Mouse (Mus musculus) T-cell, adult 66 days (primary cell): ENCODE measurements around the gene Hist1h2ad. TPM values are rescaled to one million over a fixed set of nuclear protein-coding genes. Genes with fewer than 3 reads are reported as not detected.

Experiments used
- total RNA-seq, 2 experiments: library from RNA; stranded (reverse); gene quantifications; 3 replicates in 1 of 2; 4 replicates in 1 of 2; pipeline ENCODE4 v1.2.4; 2023

Hist1h2ad gene
- total RNA-seq = 1 to 10 TPM in 1 of 2 experiments, not detected in 1; 10.0 TPM

DNA sequence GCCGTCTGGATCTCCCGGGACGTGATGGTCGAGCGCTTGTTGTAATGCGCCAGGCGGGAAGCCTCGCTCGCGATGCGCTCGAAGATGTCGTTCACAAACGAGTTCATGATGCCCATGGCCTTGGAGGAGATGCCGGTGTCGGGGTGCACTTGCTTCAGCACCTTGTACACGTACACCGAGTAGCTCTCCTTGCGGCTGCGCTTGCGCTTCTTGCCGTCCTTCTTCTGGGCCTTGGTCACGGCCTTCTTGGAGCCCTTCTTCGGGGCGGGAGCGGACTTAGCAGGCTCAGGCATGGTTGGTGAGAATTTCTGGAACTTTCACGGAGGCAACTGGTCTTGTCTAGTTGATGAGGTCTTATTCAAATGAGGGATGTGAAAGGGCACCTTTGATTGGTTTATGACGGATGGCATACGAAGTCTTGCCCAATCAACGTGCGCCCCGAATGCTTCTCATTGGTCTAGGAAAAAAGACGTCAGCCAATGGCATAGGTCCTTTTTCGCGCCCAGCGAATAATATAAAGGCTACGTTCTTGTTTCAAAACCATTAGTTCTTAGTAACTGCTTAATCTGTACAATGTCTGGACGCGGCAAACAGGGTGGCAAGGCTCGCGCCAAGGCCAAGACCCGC is at the start of gene Hist1h2ad, which contains the start of gene Hist1h2bf:
Gene Hist1h2ad (plus strand): TSS at position 484 of the 627 bp plus-strand sequence.
Gene Hist1h2bf (minus strand): TSS at position 299 of the 627 bp plus-strand sequence.

DNA sequence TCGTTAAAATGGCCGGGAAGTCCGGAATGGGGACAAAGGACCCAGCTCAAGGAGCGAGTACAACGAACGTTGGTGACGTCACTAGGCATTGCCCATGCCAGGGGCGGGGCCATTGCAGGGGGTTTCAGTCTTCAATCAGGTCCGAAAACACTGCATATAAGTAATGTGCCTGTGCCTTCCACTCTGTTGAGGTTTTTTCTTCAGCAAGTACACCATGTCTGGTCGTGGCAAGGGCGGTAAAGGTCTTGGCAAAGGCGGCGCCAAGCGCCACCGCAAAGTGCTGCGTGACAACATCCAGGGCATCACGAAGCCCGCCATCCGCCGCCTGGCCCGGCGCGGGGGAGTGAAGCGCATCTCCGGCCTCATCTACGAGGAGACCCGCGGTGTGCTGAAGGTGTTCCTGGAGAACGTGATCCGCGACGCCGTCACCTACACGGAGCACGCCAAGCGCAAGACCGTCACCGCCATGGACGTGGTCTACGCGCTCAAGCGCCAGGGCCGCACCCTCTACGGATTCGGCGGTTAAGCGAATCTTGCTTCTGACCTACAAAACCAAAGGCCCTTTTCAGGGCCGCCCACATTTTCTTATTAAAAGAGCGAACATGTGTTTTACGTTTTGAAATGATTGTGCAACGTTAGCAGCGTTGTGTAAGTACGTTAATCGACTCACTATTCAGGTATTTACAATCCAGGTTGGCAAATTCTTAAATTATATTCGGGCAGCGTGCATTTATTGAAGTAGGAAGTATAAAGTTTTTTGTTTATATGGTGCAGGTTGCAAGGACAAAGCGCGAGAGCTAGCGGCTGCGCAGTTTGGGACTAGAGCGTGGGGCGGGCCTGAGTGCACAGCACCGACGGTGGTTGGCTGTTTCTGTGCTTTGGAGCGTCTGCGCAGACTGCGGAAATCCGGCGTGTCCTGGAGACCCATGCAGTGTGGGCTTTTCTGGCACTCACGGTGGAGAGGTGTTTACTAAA is 43.0 kb upstream of the Hist1h2ad start, which contains the start of gene Hist1h4h:
Gene Hist1h4h (plus strand): TSS at position 150 of the 975 bp plus-strand sequence.

DNA sequence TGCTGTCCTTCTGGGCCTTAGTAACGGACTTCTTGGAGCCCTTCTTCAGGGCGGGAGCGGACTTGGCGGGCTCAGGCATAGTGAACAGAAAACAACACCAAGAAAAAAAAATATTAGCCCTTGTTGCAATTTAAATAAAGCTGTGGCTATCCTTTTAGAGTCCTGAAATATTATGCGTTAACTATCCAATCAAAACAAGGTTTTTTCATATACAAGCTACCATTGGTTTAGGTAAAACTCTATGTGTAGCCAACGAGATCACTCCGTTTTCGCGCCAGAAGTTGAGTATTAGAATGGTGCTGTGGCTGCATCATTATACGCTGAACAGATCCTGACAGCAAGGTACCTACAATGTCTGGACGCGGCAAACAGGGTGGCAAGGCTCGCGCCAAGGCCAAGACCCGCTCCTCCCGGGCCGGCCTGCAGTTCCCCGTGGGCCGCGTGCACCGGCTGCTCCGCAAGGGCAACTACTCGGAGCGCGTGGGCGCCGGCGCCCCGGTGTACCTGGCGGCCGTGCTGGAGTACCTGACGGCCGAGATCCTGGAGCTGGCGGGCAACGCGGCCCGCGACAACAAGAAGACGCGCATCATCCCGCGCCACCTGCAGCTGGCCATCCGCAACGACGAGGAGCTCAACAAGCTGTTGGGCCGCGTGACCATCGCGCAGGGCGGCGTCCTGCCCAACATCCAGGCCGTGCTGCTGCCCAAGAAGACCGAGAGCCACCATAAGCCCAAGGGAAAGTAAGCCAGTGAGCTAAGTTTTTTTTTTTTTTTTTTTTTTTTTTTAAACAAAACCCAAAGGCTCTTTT is 40.4 kb upstream of the Hist1h2ad start, which contains the start of gene Hist1h2af:
Gene Hist1h2af (plus strand): TSS at position 347 of the 808 bp plus-strand sequence.

DNA sequence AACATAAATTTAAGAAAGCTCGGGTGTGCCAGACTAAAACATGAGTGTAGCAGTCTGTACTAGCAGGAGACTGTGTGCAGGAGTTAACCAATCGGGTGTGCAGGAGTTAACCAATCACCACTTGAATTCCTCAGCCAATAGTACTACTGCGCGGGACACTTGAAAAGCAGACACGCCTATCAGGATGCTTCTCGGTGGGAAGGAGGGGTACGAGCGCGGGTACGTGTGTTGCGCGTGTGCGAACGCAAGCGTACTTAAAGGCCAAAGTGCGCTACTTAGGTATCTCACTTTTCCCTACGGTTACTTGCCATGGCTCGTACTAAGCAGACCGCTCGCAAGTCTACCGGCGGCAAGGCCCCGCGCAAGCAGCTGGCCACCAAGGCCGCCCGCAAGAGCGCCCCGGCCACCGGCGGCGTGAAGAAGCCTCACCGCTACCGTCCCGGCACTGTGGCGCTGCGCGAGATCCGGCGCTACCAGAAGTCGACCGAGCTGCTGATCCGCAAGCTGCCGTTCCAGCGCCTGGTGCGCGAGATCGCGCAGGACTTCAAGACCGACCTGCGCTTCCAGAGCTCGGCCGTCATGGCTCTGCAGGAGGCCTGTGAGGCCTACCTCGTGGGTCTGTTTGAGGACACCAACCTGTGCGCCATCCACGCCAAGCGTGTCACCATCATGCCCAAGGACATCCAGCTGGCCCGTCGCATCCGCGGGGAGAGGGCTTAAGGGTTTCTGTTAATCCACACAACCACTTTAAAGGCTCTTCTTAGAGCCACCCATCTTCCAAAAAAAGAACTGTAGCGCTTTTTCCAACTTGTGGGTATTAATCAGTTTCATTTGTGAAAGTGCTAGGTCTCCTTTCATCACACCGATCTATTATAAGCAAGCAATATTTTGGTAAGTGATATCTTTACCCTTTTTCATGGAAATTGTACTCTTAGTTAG is 38.8 kb upstream of the Hist1h2ad start, which contains the start of gene Hist1h3g:
Gene Hist1h3g (plus strand): TSS at position 286 of the 939 bp plus-strand sequence.

DNA sequence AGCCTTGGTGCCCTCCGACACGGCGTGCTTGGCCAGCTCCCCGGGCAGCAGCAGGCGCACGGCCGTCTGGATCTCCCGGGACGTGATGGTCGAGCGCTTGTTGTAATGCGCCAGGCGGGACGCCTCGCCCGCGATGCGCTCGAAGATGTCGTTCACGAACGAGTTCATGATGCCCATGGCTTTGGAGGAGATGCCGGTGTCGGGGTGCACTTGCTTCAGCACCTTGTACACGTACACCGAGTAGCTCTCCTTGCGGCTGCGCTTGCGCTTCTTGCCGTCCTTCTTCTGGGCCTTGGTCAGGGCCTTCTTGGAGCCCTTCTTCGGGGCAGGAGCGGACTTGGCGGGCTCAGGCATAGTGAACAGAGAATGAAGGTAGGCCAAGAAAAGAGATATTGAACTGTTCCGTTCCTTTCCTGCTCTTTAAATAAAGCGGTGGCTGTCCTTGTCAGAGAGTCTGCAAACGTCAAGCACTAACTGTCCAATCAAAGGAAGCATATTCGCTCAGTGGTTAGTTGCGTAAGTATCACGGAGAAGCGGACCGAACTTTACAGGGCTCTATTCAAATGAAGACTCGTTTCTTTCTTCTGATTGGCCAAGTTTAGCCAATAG is 31.1 kb upstream of the Hist1h2ad start, which contains the start of gene Hist1h2bh:
Gene Hist1h2bh (minus strand): TSS at position 394 of the 609 bp plus-strand sequence.

DNA sequence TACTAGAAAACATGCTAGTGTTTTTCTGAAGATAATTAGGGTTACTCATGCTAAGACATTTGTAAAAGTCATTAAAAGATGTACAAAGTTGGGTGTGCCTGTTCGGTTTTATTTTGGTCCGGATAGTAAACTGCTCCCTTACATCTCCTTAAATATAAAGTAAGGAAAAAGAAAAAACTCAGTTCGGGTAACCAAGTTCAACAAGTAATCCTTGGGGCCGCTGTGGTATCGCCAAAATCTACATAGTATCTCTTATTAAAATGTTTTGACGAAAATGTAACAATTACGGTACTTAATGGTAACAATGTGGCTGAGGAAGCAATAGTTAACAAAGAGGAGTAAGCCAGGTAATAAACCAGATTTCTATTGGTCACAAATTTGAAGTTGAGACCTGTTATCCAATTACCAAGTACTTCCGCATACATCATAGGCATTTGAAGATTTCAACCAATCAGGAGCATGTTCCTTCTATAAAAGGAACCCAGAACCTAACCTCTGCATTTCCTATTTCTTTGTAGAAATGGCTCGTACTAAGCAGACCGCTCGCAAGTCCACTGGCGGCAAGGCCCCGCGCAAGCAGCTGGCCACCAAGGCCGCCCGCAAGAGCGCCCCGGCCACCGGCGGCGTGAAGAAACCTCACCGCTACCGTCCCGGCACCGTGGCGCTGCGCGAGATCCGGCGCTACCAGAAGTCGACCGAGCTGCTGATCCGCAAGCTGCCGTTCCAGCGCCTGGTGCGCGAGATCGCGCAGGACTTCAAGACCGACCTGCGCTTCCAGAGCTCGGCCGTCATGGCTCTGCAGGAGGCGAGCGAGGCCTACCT is 30.0 kb upstream of the Hist1h2ad start, which contains the start of gene Hist1h3f:
Gene Hist1h3f (plus strand): TSS at position 88 of the 822 bp plus-strand sequence.

DNA sequence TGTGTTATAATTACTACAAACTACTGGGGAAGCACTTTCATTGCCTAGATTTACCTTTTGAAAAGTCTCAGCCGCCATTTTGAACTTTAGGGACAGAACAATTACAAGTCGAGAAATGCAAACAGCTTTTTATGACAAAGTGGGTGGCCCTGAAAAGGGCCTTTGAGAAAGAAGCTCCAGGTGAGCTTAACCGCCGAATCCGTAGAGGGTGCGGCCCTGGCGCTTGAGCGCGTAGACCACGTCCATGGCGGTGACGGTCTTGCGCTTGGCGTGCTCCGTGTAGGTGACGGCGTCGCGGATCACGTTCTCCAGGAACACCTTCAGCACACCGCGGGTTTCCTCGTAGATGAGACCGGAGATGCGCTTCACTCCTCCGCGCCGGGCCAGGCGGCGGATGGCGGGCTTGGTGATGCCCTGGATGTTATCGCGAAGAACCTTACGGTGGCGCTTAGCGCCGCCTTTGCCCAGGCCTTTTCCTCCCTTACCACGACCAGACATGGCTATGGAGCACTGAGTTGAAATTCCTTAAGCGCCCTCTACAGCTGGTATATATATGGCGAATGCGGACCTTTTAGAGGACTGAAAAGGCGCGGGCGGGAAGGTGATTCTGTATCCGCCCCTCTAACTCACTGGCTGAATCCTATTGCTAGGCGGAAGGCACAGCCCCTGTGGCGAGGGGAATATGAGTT is 22.9 kb upstream of the Hist1h2ad start, which contains the start of gene Hist1h4f:
Gene Hist1h4f (minus strand): TSS at position 503 of the 689 bp plus-strand sequence.

DNA sequence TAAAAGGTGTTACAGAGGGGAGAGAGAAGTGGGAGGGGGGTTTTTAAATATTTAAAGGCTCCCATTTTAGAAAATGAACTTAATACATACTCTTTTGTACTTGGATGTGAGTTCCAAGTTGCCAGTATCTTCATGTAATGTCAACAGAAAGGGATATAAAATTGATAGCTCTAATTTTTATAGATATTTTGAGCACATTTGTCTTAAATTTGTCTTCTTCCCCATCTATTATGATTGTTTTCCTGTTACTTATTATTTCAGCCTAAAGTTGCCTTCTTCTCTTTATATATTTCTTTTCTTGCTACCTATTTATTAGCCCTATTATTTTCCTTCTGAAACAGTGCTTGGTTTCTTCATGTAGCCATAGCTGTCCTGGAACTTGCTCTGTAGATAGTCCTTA is 21.2 kb upstream of the Hist1h2ad start, which contains the start of gene Hist1h1d:
Gene Hist1h1d (plus strand): TSS at position 301 of the 400 bp plus-strand sequence.

DNA sequence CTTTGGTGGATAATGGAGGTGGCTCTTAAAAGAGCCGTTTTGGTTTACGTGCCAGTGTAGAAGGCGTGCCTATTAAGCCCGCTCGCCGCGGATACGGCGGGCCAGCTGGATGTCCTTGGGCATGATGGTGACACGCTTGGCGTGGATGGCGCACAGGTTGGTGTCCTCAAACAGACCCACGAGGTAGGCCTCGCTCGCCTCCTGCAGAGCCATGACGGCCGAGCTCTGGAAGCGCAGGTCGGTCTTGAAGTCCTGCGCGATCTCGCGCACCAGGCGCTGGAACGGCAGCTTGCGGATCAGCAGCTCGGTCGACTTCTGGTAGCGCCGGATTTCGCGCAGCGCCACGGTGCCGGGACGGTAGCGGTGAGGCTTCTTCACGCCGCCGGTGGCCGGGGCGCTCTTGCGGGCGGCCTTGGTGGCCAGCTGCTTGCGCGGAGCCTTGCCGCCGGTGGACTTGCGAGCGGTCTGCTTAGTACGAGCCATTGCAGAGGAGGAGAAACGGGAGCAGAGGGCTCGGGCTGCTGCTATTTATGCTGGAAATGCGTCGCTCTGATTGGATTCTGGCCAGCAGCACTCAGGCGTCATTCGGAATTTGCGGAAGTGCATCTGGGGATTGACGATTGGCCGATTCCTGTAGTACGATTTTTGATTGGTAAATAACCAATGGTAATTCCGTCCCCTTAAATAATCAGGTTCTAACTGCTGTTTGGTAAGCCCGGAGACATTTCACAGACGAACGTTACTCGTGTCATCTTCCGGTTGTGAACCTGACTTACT is 12.1 kb upstream of the Hist1h2ad start, which contains the start of gene Hist1h3e:
Gene Hist1h3e (minus strand): TSS at position 487 of the 777 bp plus-strand sequence.

DNA sequence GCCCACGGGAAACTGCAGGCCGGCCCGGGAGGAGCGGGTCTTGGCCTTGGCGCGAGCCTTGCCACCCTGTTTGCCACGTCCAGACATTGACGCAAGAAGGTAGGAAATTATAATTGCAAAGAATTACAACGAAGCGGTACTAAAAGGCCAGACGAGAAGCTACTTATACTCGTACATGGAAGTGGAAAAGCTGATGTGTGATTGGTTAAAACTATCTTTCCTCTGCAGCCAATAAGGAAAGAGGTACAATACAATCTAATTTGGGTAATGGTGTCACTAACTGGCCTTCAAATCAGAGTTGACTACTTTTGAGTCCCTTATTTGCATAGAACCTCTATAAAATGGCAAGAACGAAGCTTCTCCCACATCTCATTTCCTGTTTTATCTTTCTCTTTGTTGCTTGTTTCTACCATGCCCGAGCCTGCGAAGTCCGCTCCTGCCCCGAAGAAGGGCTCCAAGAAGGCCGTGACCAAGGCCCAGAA is 3.1 kb upstream of the Hist1h2ad start, which contains the start of the genes Hist1h2ae and Hist1h2bg:
Gene Hist1h2ae (minus strand): TSS at position 199 of the 482 bp plus-strand sequence.
Gene Hist1h2bg (plus strand): TSS at position 375 of the 482 bp plus-strand sequence.

DNA sequence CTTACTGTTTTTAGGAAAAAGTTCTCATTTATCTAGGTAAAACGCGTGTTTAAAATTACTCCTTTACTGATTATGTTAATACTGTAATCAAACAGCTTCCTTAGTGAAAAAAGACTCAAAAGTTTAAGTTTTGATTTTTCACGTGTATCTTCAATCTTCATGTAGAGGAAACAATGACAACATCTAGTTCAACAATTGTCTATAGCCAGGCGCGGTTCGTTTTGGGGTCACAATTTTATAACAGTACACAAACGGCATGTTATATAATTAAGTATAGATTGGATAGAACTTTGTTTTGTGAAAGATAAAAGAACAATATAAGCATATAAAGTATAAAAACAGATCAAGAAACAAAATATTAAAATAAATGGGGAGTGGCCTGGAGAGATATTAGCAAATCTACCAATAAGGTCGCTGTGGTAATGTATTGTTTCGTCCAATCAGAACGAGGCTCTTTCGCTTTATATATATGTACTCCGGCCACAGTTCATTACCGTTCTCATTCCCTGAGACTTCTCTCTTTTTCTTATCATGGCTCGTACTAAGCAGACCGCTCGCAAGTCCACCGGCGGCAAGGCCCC is 1.2 kb downstream of the Hist1h2ad start, which contains the start of gene Hist1h3d:
Gene Hist1h3d (plus strand): TSS at position 493 of the 581 bp plus-strand sequence.

DNA sequence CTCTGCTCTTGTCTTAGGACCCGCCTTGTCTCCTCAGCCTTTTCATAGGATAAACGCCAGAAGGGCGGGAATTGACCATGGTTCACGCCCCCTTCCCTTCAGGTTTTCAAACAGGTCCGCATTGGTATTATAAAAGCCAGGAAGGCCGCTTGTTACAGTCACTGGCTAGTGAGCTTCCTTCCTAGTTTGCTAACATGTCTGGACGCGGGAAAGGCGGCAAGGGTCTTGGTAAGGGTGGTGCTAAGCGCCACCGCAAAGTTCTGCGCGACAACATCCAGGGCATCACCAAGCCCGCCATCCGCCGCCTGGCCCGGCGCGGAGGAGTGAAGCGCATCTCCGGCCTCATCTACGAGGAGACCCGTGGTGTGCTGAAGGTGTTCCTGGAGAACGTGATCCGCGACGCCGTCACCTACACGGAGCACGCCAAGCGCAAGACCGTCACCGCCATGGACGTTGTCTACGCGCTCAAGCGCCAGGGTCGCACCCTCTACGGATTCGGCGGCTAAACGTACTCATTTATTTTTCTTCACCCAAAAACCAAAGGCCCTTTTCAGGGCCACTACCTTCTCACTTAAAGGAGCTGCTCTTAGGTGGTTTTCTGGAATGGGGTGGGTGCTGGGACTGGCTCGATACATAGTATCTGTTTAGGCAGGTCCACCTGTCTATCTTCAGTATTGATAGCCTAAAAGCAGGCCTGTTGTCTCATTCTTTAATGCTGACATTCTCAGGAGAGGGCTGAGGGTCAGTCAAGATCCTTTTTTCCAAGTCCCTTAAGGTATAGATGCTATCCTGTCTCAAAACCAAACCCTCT is 7.4 kb downstream of the Hist1h2ad start, which contains the start of gene Hist1h4d:
Gene Hist1h4d (plus strand): TSS at position 191 of the 811 bp plus-strand sequence.

DNA sequence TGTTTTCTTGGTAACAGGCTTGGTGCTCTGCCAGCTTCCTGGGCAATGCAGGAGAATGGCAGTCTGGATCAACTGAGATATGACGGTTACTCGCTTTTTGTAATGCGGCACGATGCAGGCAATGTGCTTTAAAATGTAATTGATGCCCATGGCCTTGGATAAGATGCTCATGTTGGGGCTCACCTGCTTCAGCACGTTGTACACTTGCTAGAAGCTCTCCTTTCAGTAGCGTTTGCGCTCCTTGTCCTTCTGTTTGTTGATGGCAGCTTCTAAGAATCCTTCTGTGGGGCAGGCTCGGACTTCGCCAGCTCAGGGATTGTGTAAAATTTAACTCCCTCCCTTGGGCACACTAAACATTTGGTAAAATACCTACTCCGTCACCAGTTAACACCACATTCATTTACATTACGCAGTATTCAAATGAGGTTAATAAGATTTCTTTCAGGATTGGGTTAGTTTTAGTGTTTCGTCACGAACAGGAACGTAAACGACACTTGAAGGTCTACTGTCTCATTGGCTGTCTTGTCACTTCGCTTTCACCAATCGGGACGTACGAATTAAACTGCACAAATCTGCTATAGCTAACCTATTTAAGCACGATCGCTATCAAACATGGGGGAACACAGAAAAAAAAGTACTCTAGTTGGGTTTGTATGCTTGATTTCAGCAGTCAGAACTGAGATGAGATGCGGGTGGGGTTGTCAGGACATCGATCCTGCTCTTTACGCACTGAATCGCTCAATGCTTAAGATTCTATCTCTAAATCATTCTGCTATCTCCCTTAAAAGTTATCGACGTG is 46.8 kb downstream of the Hist1h2ad start, which contains the start of gene Hist1h2be:
Gene Hist1h2be (minus strand): TSS at position 392 of the 799 bp plus-strand sequence.

DNA sequence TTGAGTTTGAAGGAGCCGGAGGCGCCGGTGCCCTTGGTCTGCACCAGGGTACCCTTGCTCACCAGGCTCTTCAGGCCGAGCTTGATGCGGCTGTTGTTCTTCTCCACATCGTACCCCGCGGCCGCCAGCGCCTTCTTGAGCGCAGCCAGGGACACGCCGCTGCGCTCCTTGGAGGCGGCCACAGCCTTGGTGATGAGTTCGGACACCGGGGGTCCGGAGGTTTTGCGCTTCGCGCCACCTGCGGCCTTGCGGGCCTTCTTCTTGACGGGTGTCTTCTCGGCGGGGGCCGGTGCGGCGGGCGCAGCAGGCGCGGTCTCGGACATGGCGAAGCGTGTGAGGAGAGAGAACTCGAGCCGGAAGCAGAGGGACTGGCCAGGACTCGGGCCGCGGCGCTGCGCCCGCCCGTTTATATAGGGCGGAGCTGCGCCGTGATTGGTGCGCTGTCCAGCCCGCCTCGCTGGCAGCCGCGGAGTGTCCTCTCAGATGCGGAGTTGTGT is 48.0 kb downstream of the Hist1h2ad start, which contains the start of gene Hist1h1e:
Gene Hist1h1e (minus strand): TSS at position 384 of the 497 bp plus-strand sequence.

